8 mouse cellular contexts compared by ENCODE assay signal in genomic region chr19:3323753-3324270, GRCm38 (mm10). TPM values are rescaled to one million over a fixed set of nuclear protein-coding genes. Genes with fewer than 3 reads are reported as not detected.
DNase-seq lines count a peak whose midpoint lies in the region; ATAC-seq lines count a peak whose summit lies in the region.

No protein-coding gene starts in this region.

- ATAC-seq in forebrain, embryonic 12.5 days (ENCODE audit: low FRiP score): peak; percentile 13

- H3K36me3 ChIP-seq in forebrain, embryonic 12.5 days (replicated peaks): no peaks in the 10 kb centered on the region

- no peak overlapping the region for H3K27ac ChIP-seq in forebrain, embryonic 12.5 days

- peaks cover 45% of the 10 kb centered on the region for H3K27me3 ChIP-seq in forebrain, embryonic 12.5 days

- intact Hi-C loops in heart, postnatal 36 days (cut with DNase I): loop anchor here (2.0 to 10.0 kb wide), 2 partner anchors 31 to 251 kb away; partner anchors contain the start of gene Ppp6r3

- WGBS in forebrain, embryonic 12.5 days: under 1% methylated on average over 34 of the region's 34 CpGs

- DNase-seq in MN1 (ENCODE audit: low spot score): peak; percentile 43
- peak; percentile 25 for DNase-seq in c-Kit-negative CD71-positive TER-119-positive erythroid progenitor cells, embryonic 14.5 days (ENCODE audit: low read depth, low spot score)
- peak; percentile 82 to 86 for DNase-seq in heart, postnatal 36 days
- peak; percentile 56 for DNase-seq in layer of hippocampus, postnatal 10 days (ENCODE audit: low spot score in 2 of 2)
- peak; percentile 75 for DNase-seq in lung, postnatal 25 days (ENCODE audit: low spot score)
- peak; percentile 32 for DNase-seq in right cerebral cortex, postnatal 4 days
- peak; percentile 35 for DNase-seq in yolk sac, embryonic 10.5 days (ENCODE audit: low spot score)

- no peaks in the 10 kb centered on the region for H3K9me3 ChIP-seq in forebrain, embryonic 12.5 days

- H3K4me2 ChIP-seq in forebrain, embryonic 12.5 days: peak overlapping the region; percentile 72

- peak overlapping the region; percentile 45 for H3K4me3 ChIP-seq in forebrain, embryonic 12.5 days (replicated peaks)

- H3K4me1 ChIP-seq in forebrain, embryonic 12.5 days: peaks cover 44% of the 10 kb centered on the region

- peak overlapping the region; percentile 33 for H3K9ac ChIP-seq in forebrain, embryonic 12.5 days

RNA-seq across cellular contexts. Expression of gene Cpt1a, which starts 1.7 kb away (rescaled TPM):
- polyA plus RNA-seq in forebrain, embryonic 12.5 days (2016; fragmentation: Nextera tagmentation; extraction: Ambion mirVana): 11.7 and 14.4 TPM in 2 replicates
- total RNA-seq in heart, postnatal 36 days (2021): 10 to 100 TPM; 69.2 to 94.6 TPM
- 10 to 100 TPM; 31.9 to 35.2 TPM for total RNA-seq in layer of hippocampus, postnatal 10 days (2021)

RNA-seq across cellular contexts. Expression of gene Ighmbp2, which starts 41.0 kb away (rescaled TPM):
- polyA plus RNA-seq in forebrain, embryonic 12.5 days (2016; fragmentation: Nextera tagmentation; extraction: Ambion mirVana): 11.0 and 11.3 TPM in 2 replicates
- 1 to 10 TPM; 3.4 to 3.5 TPM for total RNA-seq in heart, postnatal 36 days (2021)
- total RNA-seq in layer of hippocampus, postnatal 10 days (2021): 10 to 100 TPM; 12.4 to 12.6 TPM

RNA-seq across cellular contexts. Expression of gene Mrpl21, which starts 41.1 kb away (rescaled TPM):
- 124 and 125 TPM in 2 replicates for polyA plus RNA-seq in forebrain, embryonic 12.5 days (2016; fragmentation: Nextera tagmentation; extraction: Ambion mirVana)
- 10 to 100 TPM; 94.4 to 98.8 TPM for total RNA-seq in heart, postnatal 36 days (2021)
- total RNA-seq in layer of hippocampus, postnatal 10 days (2021): 10 to 100 TPM; 55.1 to 55.7 TPM

Comparison
In these comparisons a context has a peak if more than half of its experiments do, and no peak if none do; other contexts are left out.
1. DNase-seq: peak in every context shown above with its lines; median percentile 84 in heart, postnatal 36 days; 75 in lung, postnatal 25 days; 56 in layer of hippocampus, postnatal 10 days; 43 in MN1; 35 in yolk sac, embryonic 10.5 days; 32 in right cerebral cortex, postnatal 4 days; 25 in c-Kit-negative CD71-positive TER-119-positive erythroid progenitor cells, embryonic 14.5 days.